Mouse (Mus musculus) urinary bladder, adult 2 months (tissue): ENCODE measurements around the gene Dock9. TPM values are rescaled to one million over a fixed set of nuclear protein-coding genes. Genes with fewer than 3 reads are reported as not detected.

Experiments used
- DNase-seq: peaks from one replicate; pipeline ENCODE4 v3.0.0; 2022; ENCODE audit warnings: low spot score
- polyA plus RNA-seq: library from polyadenylated mRNA; depleted of rRNA; stranded (reverse); fragments of >200 nt; gene quantifications from 2 replicates; pipeline ENCODE4 v1.2.3, GENCODE M21; 2012

Dock9 gene
- polyA plus RNA-seq, 1 experiment, result 48.7 TPM

DNA sequence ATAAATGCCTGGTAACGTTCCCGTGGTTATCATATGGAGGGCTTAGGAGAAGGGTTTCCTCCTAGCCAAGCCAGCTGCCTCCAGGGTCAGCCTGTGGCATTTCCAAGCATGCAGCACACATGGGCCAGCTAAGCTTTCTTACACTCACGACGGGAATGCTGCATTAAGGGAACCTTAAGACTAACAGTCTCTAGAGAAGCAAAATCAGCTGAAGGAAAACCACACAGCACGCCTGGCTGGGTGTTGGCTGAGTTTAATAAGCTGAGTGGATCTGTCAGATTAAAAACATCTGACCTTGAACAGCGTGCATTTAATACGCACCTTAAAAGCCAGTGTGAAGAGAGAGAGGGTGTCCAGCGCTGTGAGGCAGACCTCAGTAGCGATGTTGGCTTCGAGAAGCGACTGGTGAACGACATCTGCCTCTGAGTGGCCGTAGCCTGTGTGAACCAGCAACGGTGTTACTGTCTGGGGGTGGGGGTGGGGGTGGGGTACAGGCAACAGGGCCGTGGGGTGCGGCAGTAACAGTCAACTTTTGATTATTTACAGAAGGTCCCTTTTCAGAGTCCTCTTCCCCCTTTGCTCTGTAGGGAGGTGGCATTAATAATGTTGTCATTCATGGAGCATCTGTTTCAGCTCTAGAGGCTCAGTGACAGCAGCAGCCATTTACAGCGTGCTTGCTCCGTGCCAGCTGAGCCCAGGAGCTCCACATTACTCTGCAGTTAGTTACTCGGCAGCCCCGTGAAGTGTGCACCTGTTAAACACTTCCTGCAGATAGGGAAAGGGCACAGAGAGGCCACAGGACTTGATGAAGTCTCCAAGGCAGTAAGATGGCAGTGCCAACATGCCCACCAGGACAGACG, 211.5 kb downstream of the Dock9 start:
- no peak for DNase-seq

DNA sequence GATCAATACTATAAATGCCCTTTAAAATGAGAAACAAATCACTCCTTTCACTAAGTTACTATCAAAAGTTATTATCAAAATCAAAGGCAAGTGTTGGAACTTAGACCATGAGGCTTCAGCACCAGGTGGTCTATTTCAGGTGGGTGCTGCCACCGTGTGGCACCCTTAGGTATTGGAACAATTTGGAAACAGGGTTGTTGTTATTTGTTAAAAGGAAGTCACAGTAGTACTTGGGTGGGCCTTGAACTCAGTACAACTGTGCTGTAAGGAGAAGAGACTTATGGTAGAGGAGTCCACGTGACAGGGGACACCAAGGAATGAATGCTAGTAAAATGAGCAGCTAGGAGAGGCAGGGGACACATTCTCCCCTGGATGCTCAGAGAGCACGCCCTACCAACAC, 218.6 kb downstream of the Dock9 start:
- DNase-seq, result no peak

DNA sequence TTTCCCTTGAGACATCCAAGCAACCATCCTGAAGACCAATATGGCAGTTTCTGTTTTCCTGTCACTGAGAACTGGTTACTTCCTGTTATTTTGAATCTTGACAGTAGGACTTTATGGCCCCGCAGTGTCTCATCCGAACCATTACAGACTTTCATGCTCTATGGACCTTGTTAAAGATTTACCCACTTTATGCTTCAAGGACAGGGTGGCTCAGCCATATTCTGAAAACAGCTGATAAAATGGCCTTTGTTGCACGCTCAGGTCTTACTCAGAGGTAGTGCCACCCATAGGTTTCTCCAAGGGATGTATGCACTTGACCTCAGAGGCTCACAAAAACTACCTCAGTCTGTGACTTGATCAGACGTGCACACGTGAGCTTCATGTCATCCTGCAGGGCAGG, 224.2 kb downstream of the Dock9 start:
- DNase-seq, result no peak

DNA sequence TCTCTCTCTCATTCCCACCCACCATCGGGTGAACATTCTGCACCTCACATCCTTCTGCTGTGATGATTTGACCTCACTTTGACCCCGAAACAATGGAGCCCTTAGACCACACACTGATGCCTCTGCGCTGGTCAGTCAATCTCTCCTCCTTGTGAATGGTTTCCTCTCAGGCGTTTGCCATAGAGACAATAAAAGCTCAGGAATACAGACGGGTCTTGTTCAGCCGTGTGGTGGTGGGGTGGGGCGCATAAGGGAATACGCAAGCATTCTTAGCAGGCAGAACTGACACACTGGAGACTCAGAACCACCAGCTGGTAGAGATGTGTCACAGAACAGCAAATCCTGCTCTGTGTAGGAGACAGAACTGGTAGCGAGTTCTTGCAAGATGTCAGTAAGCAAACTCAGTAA, 230.8 kb downstream of the Dock9 start:
- no peak for DNase-seq

DNA sequence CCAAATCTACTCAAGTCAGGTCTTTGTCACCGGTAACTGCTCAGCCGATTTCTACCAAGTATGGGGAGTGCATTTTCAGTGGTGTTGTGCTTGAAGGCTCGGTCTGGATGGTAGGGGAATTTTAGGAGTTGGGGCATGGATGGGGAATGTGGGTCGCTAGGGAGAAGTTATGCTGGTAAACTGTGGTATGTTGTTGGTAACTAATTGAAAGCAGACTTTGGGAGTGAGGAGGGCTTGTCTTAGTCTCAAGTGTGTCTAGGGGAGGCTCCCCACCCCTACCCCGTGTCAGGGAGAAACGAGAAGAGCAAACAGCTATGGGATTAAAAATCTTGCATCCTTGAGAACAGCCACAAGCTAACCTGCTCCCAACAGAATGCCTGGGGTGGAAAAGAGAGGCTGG, 231.7 kb downstream of the Dock9 start:
- no peak for DNase-seq

DNA sequence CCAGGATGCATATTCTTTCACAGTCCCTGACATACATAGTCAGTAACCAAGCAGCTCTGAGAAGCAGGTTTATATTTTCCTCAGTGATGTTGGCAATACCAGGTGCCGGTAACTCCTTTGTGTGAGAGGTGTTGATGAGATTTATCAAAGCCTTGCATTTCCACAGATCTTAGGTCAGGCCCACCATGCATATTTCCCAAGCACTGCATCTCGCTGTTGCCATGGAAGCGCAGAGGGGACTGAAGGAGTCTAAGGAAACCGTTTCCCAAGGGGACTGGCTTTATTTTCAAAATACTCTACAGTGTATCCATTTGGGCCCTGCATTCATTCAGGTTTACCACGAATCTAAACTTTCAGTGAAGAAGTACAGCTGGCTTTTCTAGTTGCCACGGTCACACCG, 233.0 kb downstream of the Dock9 start:
- no peak for DNase-seq

DNA sequence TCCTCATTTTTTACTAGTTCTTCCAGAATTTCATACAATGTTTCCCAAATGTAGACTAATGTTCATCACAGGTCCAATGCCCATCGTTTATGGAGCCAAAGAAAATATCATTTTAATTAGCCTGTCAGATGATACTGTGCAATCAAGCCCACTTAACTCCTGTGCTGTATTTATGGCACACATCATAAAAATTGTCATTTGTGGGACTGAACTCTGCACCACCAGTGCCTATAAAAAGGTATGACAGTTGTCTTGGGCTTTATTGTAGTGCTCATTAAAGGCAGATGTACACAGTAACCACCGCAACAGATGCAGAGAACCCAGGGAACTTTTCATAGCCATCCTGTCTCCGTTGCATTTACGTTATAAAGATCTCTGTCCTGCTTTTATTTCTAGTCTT, 233.7 kb downstream of the Dock9 start:
- DNase-seq, result no peak

DNA sequence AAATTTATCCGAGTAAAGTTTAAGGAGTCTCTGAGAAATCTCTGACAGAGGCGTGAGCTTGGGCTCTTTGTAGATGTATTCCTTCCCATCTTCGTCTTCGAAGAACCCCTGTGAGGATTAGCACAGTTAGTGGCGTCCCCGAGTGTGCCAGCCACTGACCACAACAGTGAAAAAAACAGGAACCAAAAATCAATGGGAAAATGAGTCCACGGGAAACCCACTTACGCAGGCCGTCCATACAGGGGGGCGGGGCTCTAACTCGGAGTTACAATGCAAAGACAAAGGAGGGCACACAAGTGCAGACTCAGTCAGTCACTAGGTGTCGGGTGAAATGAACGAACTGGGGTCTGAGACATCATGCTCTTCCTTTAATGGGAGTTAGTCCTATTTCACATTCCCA, 238.6 kb downstream of the Dock9 start:
- DNase-seq, result no peak

DNA sequence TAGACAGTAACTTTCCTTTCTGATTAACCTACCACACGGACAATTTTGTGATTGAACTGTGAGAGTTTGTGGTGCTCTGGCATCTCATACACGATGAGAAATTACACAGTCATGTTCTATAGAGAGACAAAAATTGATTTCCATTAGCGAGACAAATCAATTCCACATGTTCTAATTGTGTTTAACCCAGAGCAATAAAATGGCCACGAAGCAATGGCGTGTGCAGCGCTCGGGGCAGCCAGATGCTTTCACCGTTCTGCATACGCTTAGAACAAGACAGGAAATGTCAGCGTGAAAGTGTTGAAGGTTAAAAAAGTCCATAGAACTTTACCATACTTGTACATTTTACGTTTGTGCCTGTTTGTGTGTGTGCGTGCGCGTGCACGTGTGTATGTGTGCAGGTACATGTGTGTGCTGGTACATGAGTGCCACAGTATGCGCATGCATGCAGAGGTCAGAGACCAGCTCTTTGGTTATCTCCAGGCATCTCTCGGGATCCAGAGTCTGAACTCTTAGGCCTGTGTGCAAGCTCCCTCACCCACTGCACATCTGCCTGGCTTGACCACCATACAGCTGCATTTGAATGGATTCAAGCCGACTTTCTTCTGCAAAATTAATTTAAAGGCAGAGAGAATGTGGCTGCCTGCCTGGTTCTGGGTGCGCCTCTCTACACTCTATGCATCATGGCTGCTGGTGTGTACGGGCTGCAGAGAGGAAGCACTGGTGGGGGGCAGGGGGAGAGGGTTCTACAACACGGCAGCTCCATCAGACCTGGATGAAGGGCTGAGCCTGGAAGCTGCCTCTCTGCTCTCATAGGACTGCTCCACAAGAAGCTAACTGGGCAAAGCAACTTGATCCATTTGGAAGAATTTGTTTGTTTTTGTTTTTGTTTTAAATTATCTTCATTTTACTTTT, 241.0 kb downstream of the Dock9 start:
- no peak for DNase-seq

DNA sequence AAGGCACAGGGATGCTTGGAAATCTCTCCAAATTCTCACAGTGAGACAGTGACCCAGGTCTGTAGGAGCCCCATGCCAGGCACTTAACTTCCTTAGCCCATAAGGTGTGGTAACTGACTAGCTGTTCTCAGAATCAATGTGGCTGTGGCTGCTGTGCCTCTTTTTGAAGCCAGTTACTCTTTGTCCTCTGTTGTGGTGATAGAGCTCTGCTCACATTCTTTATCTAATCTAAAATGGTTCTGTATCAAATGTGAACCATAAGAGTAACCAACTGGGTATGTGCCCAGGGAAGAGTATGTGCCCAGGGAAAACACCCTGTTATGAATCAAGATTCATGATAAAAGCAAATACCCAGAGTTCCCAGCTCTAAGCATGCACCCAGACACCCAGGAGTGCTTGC, 243.9 kb downstream of the Dock9 start:
- DNase-seq, result no peak

DNA sequence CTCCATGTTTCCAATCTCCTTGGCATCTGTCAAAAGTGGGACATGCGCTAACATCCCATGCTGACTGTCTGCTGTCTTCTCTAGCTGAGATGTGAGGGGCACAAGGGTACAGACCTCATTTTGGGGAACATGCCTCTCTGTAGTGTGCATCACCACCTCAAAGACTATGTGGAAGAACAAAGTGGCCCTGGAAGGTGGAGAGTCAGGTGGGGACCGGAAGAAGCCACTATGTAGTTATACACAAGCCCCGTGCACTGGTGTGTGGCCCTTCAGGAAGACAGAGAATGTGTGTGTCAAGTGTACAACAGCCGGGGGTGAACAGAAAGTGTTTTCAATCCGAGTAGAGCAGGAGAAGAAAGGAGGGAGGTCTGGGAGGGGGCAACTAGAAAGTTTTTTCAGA, 245.1 kb downstream of the Dock9 start:
- no peak for DNase-seq

DNA sequence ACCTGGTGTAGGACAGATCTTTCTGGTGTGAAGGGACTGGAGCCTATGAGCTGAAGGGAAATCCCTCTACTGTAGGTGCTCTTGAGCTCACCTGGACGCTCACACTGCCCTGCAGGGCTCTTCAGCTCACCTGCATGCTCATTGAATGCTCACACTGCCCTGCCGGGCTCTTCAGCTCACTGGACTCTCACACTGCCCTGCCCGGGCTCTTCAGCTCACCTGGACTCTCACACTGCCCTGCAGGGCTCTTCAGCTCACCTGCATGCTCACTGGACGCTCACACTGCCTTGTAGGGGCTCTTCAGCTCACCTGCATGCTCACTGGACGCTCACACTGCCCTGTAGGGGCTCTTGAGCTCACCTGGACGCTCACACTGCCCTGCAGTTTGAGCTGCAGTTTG, 247.8 kb downstream of the Dock9 start:
- no peak for DNase-seq

DNA sequence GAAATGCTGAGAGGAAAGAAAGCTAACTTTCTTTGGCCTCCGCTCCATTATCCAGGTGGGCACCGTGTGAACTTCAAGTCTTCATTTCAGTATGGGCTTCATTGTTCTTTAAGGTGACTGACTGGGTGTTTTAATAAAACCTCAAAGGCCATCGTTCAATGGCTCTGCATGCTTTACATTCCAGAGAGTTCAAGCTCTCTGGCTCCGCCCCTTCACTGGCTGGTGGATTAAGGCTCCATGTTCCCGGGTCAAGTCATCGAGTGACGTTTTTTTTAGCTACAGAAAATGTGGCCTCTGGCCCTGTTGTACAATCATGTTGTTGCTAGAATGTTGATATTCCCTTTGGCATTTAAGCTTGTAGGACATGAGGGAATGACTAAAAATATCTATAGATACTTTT, 249.9 kb downstream of the Dock9 start:
- DNase-seq, result no peak

DNA sequence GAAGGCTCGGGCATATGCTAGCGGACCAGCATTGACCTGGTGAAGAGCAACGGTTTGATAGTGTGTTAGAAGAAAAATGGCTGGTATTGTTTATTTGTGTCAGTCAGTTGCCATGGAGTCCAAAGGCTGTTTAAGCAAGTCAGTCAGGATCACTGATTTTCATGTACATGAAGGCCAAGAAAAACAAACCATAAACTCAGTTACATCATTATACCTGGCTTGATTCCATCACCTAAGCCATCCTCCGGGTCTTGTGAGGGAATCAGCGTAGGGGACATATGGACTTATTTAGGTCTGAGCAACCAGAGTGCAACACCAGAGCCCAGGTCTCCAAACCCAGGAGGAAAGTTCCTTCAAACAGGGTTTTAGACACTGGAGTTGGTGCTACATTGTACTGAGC, 251.0 kb downstream of the Dock9 start:
- no peak for DNase-seq

DNA sequence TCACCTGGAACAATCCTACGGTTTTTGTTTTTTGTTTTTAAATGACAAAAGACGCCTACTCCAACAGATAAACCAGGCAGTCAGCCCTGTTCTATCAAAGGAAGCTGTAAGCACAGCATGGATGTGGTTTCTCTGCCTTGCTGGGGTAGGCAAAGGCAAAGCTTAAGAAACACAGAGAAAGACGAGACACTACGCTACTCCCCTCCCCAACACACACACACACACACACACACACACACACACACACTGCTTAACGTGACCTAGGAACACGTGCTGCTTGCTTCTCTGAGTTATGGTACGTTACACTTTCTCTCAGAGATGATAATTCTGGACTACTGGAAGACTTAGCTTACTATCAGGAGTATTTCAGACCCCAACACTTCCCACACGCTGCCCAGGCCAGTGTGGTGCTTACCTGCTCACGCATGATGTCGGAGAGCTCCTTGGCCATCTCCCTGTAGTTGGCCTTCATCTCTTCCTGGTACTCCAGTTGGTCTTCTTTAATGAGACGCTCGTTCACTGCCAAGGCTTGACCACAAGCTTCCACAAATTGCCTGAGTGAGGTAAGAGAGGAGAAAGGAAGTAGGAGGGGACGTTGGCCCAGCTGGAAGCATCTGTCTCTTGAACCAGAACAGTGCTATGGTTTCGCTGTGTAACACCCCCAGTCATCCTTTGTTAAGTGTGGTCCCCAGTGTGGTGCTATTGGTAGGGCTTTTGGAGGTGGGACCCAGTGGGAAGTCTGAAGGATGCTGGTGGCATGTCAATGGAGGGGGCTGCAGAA, 251.9 kb downstream of the Dock9 start:
- DNase-seq, result no peak

DNA sequence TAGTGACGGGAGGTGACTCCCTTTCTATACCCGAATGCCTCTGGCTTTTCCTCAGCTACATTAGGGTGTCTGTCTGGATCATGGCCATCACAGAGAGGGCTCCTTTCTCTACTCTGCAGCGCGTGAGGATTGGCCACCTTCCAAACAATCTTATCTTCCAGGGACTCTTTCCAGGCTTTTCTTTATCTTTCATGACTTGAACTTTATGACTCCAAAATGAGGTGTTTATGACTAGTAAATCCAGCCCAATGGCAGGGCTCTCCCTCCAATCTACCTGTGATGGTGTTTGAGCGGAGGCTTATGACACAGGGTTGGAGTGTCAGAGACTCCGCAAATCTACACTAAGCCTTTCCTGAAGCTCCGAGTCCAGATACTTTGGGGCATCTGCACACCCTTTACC, 256.4 kb downstream of the Dock9 start:
- no peak for DNase-seq

DNA sequence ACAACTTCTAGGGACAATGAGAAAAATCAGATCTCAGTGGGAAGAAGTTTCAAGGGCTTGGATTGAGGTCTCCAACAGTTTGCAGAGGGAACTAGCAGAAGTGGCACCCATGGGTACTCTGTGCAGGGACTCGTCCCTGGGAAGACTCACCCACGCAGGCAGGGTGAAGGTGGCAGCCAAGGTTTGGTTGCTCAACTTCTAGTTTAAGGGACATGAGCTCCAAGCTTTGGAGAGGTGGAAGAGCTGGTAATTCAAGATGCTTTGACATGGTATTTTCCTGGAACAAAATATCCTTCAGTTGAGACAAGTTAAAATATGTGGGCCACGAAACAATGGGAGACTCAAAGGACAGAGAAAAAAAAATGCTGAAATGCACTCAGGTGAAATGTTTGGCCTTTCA, 263.1 kb downstream of the Dock9 start:
- no peak for DNase-seq

DNA sequence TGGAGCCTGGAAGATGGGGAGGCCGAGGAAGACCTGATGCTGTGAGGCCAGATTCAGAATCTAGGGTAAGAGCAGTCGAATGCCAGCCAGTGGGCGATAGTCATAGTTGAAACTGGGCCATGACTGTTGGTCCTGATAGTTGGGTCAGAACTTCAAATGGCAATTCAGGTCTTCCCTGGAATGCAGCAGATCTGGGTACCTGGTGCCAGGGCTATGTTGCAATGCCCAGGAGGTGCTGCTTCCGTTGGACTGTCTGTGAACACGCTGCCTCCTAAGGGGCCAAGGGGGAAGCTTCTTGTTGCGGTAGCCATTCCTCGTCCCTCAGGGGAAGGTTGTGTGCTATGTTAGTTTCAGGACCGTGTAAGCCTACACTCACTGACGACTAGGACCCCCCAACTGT, 266.8 kb downstream of the Dock9 start:
- DNase-seq, result no peak

DNA sequence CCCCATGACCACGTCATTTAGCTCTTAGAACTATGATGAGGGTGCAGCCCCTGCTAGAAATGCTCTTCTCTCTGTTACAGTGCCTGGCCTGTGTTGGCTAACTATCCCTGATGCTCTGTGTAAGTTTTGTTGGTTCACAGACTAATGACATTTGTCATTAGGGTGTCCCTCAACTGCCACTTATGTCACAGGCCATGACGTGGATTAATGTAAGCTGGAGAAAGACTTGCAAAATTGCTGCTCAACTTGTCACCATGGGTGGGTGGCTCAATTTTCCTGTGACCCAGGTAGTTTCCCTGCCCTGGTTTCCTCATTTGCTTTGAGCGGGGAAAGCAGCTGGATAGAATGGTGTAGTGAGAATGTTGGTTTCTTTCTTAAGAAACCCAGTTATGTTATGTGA, 269.8 kb downstream of the Dock9 start:
- no peak for DNase-seq

DNA sequence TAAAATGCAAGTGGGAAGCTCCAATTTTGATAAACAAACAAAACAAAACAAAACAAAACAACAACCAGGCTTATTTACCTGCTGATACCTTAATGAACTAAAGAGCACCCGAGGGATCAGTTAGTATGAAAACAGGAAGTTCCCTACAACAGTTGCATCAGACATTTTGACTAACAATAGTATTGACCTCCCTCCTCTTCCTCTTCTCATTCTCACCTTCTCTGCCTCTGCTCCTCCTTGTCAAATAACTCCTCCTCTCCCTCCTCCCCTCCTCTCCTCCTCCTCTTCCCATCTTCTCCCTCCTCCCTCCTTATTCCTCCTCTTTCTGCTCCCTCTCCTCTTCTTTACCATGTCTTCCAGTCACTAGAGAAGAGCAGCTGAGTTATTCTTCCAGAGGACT, 270.4 kb downstream of the Dock9 start:
- no peak for DNase-seq

DNA sequence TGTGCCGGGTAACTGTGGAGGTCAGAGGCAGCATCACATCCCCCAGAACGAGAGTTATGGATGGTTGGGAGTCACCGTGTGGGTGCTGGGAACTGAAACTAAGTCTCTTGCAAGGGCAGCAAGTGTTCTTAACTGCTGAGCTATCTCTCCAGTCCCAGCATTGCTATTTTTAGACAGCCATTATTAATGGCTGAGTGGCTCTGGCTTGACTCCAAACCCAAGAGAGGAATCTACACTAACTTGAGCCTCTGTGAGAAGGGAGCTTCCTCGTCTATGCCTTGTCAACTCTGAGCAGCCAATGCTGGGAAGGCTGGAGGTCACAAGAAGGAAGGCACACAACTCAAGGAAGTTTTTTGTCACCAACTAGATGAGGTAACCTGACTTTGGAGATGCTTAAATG, 275.9 kb downstream of the Dock9 start:
- DNase-seq, result no peak

DNA sequence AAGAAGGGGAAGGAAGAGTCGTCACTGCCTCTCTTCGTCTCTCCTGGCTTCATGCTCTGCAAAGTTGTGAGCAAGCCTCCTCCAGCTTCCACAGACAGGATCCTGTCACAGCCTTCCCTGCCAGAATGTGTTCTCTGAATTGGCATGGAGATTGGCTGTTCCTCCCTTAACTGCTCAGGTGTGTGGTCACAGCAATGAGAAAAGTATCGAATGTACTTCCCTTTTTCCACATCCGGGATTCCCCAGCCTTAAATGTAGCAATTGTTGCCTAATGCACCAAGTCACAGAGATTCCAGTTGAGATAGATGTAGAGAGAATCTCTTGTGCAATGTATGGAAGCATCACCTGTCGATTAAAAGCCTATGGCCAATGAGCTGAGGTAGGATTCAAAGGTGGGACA, 280.8 kb downstream of the Dock9 start:
- no peak for DNase-seq
